Mouse (Mus musculus) forebrain, embryonic 11.5 days (tissue): ENCODE results near the gene Spata1. TPM values are rescaled to one million over a fixed set of nuclear protein-coding genes. Genes with fewer than 3 reads are reported as not detected.

Experiments
- ATAC-seq: fragments of 200-750 bp; cut with Nextera tagmentation; replicated peaks from 2 replicates; pipeline ENCODE4 v1.8.0; 2017; ENCODE audit warnings: moderate TSS enrichment; ENCODE audit not compliant: low FRiP score
- DNase-seq: peaks from one replicate; pipeline ENCODE4 v3.0.0-alpha.2; 2017; ENCODE audit warnings: low spot score
- H3K27ac ChIP-seq: fragments of 300-500 bp; sonication (generic); 2 replicates; pipeline ENCODE4 v1.5.1; 2014; ENCODE audit warnings: low read depth, low read length
- H3K27me3 ChIP-seq: fragments of 300-500 bp; sonication (generic); 2 replicates; pipeline ENCODE4 v1.6.1; 2014; ENCODE audit warnings: mild to moderate bottlenecking, low read length, mixed read lengths; ENCODE audit not compliant: control insufficient read depth, insufficient read depth
- H3K36me3 ChIP-seq: fragments of 300-500 bp; sonication (generic); 2 replicates; pipeline ENCODE4 v1.6.1; 2014; ENCODE audit warnings: mild to moderate bottlenecking, low read length, moderate library complexity, mixed read lengths; ENCODE audit not compliant: control insufficient read depth, insufficient read depth
- H3K4me1 ChIP-seq: fragments of 300-500 bp; sonication (generic); replicated peaks from 2 replicates; pipeline ENCODE4 v1.6.1; 2014; ENCODE audit warnings: low read length, mixed read lengths; ENCODE audit not compliant: control insufficient read depth, insufficient read depth
- H3K4me2 ChIP-seq: fragments of 300-500 bp; sonication (generic); 2 replicates; pipeline ENCODE4 v1.6.1; 2014; ENCODE audit warnings: low read depth, mild to moderate bottlenecking, low read length, moderate library complexity, mixed read lengths; ENCODE audit not compliant: severe bottlenecking
- H3K4me3 ChIP-seq: fragments of 300-500 bp; sonication (generic); 2 replicates; pipeline ENCODE4 v1.5.1; 2014; ENCODE audit warnings: low read depth, low read length
- H3K9ac ChIP-seq: fragments of 300-500 bp; sonication (generic); 2 replicates; pipeline ENCODE4 v1.6.1; 2014; ENCODE audit warnings: low read length
- H3K9me3 ChIP-seq: fragments of 300-500 bp; sonication (generic); 2 replicates; pipeline ENCODE4 v1.6.1; 2016; ENCODE audit warnings: low read length, mixed read lengths; ENCODE audit not compliant: control insufficient read depth
- WGBS: fragments of 180-500 bp; shearing (Covaris S2); extraction: QIAGEN DNeasy Blood & Tissue Kit; methylation state at CpG from one replicate; pipeline ENCODE4 v1.1.7; 2014; 5-methylcytosine and 5-hydroxymethylcytosine counted together
- polyA plus RNA-seq: library from polyadenylated mRNA; unstranded; fragments of >200 nt; fragmentation: Nextera tagmentation; extraction: Ambion mirVana; gene quantifications from 2 replicates; pipeline ENCODE4 v1.2.1, GENCODE M21; 2014

Gene Spata1
- polyA plus RNA-seq = 5.9 and 7.5 TPM in 2 replicates

GRCm38 (mm10) chr3:146499431-146500002, at the start of gene Spata1, which contains the start of gene Gng5:
Gene Spata1 (minus strand): TSS chr3:146499753.
Gene Gng5 (plus strand): TSS chr3:146499807.
- H3K27ac ChIP-seq = peak within 1 kb of the TSS; percentile 85
- H3K4me1 ChIP-seq = peaks cover 14% of the 10 kb centered on the region
- peak within 1 kb of the TSS; percentile 75 for H3K4me2 ChIP-seq
- ATAC-seq = peak; percentile 94
- peak; percentile 95 for DNase-seq
- H3K9me3 ChIP-seq = no peaks in the 10 kb centered on the region
- under 1% methylated on average over 72 of the region's 88 CpGs for WGBS
- no peaks in the 10 kb centered on the region for H3K36me3 ChIP-seq
- peak within 1 kb of the TSS; percentile 93 for H3K9ac ChIP-seq
- H3K4me3 ChIP-seq = peak within 1 kb of the TSS; percentile 82
- H3K27me3 ChIP-seq = no peaks in the 10 kb centered on the region

DNA sequence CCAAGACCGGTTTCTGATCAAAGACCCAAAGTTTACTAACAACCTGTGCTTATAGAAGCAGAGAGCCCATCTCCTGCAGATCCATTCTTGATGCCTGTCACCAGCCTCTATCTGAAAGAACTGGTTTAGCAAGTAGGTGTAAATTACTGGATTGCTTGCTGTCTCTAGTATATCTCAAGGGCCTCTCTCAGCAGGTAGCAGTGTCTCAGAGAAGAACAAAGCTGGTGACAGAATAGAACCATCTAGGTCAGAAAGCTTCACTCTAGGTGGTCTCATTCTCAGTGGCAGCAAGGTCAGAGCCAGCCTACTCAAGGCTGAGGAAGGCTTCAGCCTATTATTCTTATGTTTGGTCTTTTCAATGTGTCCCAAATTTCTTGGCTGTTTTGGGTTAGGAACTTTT, 44.1 kb upstream of the Spata1 start:
- H3K9ac ChIP-seq = no peak overlapping the region
- H3K36me3 ChIP-seq = no peaks in the 10 kb centered on the region
- H3K4me1 ChIP-seq = no peaks in the 10 kb centered on the region

GRCm38 (mm10) chr3:146540521-146541273, 41.1 kb upstream of the Spata1 start:
- Histone ChIP-seq H3K4me1 (no peaks in the 10 kb centered on the region), H3K27ac (no peak overlapping the region), H3K4me3 (no peak overlapping the region), H3K36me3 (no peaks in the 10 kb centered on the region), H3K27me3 (no peaks in the 10 kb centered on the region), H3K9ac (no peak overlapping the region), H3K4me2 (no peak overlapping the region), H3K9me3 (no peaks in the 10 kb centered on the region)
- DNase-seq = no peak
- ATAC-seq = no peak
- WGBS = 92% methylated on average over 4 of the region's 4 CpGs

More for the DNA sequence above, 44.1 kb upstream of the Spata1 start:
- H3K4me3 ChIP-seq = no peak overlapping the region
- no peaks in the 10 kb centered on the region for H3K27me3 ChIP-seq
- no peak overlapping the region for H3K4me2 ChIP-seq
- no peaks in the 10 kb centered on the region for H3K9me3 ChIP-seq
- no peak overlapping the region for H3K27ac ChIP-seq
- no peak for DNase-seq
- 48% methylated on average over 1 of the region's 1 CpGs for WGBS
- no peak for ATAC-seq

GRCm38 (mm10) chr3:146534986-146535385, 35.4 kb upstream of the Spata1 start:
- 62% methylated on average over 6 of the region's 6 CpGs for WGBS
- H3K4me1 ChIP-seq = no peaks in the 10 kb centered on the region
- H3K9ac ChIP-seq = no peak overlapping the region
- H3K9me3 ChIP-seq = no peaks in the 10 kb centered on the region
- no peak for DNase-seq
- no peak overlapping the region for H3K27ac ChIP-seq
- no peak overlapping the region for H3K4me2 ChIP-seq
- no peak overlapping the region for H3K4me3 ChIP-seq
- no peak for ATAC-seq
- no peaks in the 10 kb centered on the region for H3K27me3 ChIP-seq
- no peaks in the 10 kb centered on the region for H3K36me3 ChIP-seq

- DNase-seq = no peak
- H3K27ac ChIP-seq = no peak overlapping the region
- no peak overlapping the region for H3K9ac ChIP-seq
Observed at GRCm38 (mm10) chr3:146528335-146528734, 28.8 kb upstream of the Spata1 start.

DNA sequence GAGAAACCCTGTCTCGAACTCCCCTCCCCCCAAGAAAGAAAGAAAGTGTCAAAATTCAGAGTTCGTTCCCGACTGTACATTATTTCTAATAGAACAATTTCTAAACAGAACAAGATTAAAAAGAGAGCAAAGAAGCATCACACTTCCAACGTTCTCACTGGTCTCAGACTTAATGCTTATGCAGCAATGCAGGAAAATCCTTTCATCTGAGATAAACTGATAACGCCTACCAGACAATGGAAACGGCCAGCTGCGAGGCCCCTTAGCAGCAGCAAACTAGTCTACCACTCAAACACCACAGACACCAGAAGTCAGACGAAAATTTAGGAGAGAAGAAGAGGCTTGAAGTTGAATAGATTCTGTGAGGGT, 22.1 kb upstream of the Spata1 start:
- peak overlapping the region; percentile 94 for H3K27ac ChIP-seq
- no peaks in the 10 kb centered on the region for H3K27me3 ChIP-seq
- DNase-seq (no peak), ATAC-seq (peak; percentile 24; the same call in 1 of the 2 replicates)
- H3K9me3 ChIP-seq = no peaks in the 10 kb centered on the region
- H3K4me3 ChIP-seq = peak overlapping the region; percentile 76
- H3K36me3 ChIP-seq = no peaks in the 10 kb centered on the region; the same call in 1 of the 2 replicates
- peak overlapping the region; percentile 89 for H3K9ac ChIP-seq
- H3K4me1 ChIP-seq = no peaks in the 10 kb centered on the region
- H3K4me2 ChIP-seq = peak overlapping the region; percentile 47
- WGBS = 18% methylated on average over 8 of the region's 8 CpGs

More at GRCm38 (mm10) chr3:146528335-146528734, 28.8 kb upstream of the Spata1 start:
- no peaks in the 10 kb centered on the region for H3K36me3 ChIP-seq
- H3K4me1 ChIP-seq = no peaks in the 10 kb centered on the region
- 38% methylated on average over 2 of the region's 2 CpGs for WGBS
- H3K4me2 ChIP-seq = no peak overlapping the region
- H3K9me3 ChIP-seq = no peaks in the 10 kb centered on the region
- H3K4me3 ChIP-seq = no peak overlapping the region
- ATAC-seq = no peak
- H3K27me3 ChIP-seq = no peaks in the 10 kb centered on the region

DNA sequence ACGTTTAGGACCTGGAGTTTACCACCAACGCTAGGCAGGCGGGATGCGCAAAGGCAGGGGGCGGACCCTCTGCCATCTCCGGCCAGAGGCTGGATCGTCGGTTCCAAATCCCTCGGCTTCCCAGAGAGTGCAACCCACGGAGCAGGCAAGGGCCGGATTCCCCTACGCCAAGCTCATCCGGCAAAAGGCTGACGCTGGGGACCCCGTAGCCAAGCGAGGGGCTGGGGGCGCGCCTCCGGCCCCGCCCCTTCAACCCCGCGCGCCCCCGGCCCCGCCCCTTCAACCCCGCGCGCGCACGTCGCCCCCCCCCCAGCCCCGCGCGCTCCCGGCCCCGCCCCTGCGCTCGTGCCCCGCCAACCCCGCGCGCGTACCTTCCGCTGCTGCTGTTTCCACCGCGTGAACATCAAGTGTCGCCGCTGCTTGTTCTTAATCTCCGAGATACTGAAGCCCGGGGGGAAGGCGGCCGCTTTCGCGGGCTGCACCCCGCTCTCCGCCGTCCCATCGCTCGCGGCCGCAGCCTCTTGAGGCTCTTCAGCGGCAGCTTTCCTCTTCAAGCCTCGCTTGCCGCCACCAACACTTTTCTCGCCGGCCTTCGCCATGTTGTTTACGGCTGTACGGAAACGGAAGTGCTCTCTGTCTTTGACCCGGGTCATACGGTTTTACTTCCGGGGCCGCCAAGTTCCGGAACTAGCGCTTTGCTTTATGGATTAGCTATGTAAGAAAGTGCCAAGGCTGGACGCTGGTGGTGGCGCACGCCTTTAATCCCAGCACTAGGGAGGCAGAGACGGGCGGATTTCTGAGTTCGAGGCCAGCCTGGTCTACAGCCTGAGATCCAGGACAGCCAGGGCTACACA, 21.5 kb upstream of the Spata1 start, which contains the start of gene Rpf1:
TSS of gene Rpf1 (minus strand) at position 632 of the 854 bp plus-strand sequence.
- under 1% methylated on average over 69 of the region's 82 CpGs for WGBS

DNA sequence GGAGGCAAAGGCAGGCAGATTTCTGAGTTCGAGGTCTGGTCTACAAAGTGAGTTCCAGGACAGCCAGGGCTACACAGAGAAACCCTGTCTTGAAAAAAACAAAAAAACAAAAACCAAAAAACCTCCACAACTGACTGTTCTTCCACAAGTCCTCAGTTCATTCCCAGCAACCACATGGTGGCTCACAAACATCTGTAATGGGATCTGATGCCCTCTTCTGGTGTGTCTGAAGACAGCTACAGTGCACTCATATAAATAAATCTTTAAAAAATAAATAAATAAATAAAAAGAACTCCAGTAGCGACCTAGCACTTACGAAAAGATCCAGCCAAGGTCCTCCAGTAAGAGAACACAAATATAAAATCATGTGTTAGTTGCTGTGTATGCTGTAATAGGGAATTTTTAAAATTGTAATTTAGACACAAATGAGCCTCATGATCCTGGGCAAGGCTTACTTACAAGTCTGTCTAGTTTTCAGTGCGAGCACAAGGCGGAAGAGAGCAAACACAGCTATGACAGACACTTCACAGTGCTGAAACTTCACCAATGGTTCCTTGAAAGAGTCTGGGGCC, 20.8 kb upstream of the Spata1 start:
- H3K9ac ChIP-seq = peak overlapping the region; percentile 89
- no peaks in the 10 kb centered on the region for H3K27me3 ChIP-seq
- 41% methylated on average over 5 of the region's 5 CpGs for WGBS

More for the DNA sequence above, 21.5 kb upstream of the Spata1 start, which contains the start of gene Rpf1:
- Histone ChIP-seq H3K27ac (peak within 1 kb of the TSS; percentile 94), H3K27me3 (no peaks in the 10 kb centered on the region), H3K4me1 (no peaks in the 10 kb centered on the region), H3K9ac (peak within 1 kb of the TSS; percentile 89), H3K9me3 (no peaks in the 10 kb centered on the region), H3K4me3 (peak within 1 kb of the TSS; percentile 76), H3K36me3 (no peaks in the 10 kb centered on the region; the same call in 1 of the 2 replicates), H3K4me2 (peak within 1 kb of the TSS; percentile 47)
- peak; percentile 95 for ATAC-seq
- peak; percentile 91 for DNase-seq

More for the DNA sequence above, 20.8 kb upstream of the Spata1 start:
- DNase-seq (no peak), ATAC-seq (no peak)
- H3K36me3 ChIP-seq = no peaks in the 10 kb centered on the region; the same call in 1 of the 2 replicates
- peak overlapping the region; percentile 94; the same call in 1 of the 2 replicates for H3K27ac ChIP-seq
- H3K9me3 ChIP-seq = no peaks in the 10 kb centered on the region
- peak overlapping the region; percentile 76 for H3K4me3 ChIP-seq
- H3K4me1 ChIP-seq = no peaks in the 10 kb centered on the region
- peak overlapping the region; percentile 47 for H3K4me2 ChIP-seq
